Mouse (Mus musculus) heart, adult 9 months (tissue): Measurements from ENCODE around the gene Igfn1.
A peak's percentile ranks its signal among the peaks of the same experiment; 100 is the strongest.

Source experiments
- DNase-seq, 2 experiments: peaks; one replicate each; pipeline ENCODE4 v3.0.0; 2022; ENCODE audit warnings: low spot score in 2 of 2

Gene Igfn1

GRCm38 (mm10) chr1:136007211-136008158, 1.3 kb upstream of the Igfn1 start, which contains the start of gene Tmem9:
Gene Tmem9 (plus strand): TSS chr1:136008150.
- DNase-seq: peak; percentile 78 to 79

- no peak for DNase-seq
These were observed 4.7 kb downstream of the Igfn1 start for GRCm38 (mm10) chr1:136001438-136001837.

GRCm38 (mm10) chr1:135999720-136000287, 6.3 kb downstream of the Igfn1 start:
- DNase-seq: no peak

GRCm38 (mm10) chr1:135997537-135997936, 8.6 kb downstream of the Igfn1 start:
- no peak for DNase-seq

GRCm38 (mm10) chr1:135993470-135993869, 12.7 kb downstream of the Igfn1 start:
- DNase-seq: no peak

DNA sequence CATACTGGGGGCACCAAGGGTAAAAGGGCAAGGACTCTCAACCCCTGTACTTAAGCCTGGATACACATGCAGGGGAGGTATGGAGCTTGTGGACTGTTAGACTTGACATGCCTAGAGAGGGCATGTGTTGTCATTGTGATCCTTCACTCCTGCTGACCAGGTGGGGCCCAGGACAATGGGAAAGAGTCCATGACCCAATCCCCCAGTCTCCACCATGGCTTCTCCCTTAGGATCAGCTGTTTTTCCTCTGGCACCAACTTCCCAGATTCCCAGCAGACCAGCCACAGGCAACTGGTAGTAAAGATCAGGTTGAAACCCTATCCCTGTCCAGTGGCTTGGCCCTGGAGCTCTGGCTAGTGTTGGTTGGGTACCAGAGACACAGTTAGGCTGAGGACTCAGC, 16.3 kb downstream of the Igfn1 start:
- DNase-seq: no peak

GRCm38 (mm10) chr1:135984105-135984504, 22.0 kb downstream of the Igfn1 start:
- no peak for DNase-seq

- DNase-seq: no peak
These were observed 33.6 kb downstream of the Igfn1 start for GRCm38 (mm10) chr1:135972576-135972975.

DNA sequence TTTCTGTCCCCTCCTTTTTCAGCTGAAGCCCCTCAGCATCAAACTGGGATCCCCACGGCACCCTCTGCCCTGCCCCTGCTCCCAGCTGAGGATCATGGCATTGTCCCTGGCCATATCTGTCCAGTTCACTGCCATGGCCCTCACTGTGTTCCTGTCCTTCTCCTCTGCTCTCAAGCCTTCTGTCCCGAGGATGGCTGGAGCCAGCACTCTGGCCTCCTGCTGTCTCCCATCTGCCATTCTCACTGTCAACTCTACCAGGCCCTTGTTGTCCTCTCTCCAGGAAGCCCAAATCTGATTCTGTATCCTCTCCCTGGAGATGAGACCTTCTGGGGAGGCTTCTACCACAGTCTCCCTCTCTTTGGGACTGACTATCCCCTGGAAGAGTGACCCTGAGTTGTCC, 35.7 kb downstream of the Igfn1 start:
- DNase-seq: no peak

DNA sequence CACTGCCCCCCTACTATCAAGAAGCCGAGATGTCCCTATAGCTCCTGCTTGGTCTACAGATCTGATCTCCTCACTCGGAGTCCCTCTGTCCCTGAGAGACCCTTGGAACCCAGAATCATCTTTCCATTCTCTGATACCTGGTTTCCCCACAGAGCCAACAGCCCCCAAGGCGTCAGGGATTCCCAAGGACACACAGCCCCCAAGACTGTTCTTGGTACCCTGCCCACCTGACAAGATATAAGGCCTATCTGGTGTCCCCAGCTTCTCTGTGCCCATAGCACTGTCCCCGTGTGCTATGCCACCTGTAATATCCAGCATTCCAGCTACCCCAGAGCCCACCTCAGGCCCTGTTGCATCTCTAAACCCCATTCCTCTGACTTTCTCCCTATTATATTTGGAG, 38.4 kb downstream of the Igfn1 start:
- DNase-seq: no peak

DNA sequence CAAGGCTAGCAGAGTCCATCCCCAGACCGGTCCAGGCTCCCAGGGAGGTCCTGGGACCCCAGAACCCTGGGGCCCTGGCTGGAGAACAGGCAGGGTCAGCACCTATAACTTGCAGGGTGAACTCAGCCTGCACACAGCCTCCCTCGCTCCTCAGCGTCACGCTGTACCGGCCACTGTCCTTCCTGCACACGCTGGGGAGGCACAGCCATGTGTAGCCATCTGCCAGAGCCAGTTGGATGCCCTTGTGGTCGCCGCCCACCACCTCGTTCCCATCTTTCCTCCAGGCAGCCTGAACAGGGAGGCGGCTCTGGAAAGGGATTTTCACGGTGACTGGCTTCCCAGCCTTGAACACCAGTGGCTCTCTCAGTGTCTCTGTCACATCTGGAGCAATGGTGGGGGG, 41.6 kb downstream of the Igfn1 start:
- DNase-seq: no peak

- DNase-seq: no peak
These were observed 43.0 kb downstream of the Igfn1 start for GRCm38 (mm10) chr1:135963177-135963576.

DNA sequence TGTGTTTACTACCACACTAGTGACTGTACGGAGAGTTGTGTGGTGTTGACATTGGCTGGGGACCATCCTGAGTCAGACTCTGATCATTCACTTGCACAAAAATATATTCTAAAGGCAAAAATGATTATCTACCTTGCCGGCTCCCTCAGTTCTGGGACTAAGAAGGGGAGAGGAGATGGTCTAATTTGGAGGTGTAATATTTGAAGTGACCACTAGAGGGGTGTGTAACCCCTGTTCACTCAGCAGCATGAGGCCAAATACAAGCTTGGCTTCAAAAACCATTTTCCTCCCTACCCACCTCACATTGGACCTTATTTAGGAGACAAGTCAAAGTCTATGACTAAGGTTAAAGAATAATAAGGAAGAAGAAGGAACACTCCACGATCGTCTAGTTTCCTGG, 47.7 kb downstream of the Igfn1 start:
- DNase-seq: peak; percentile 10 to 16

GRCm38 (mm10) chr1:135948871-135949270, 57.3 kb downstream of the Igfn1 start:
- DNase-seq: no peak

DNA sequence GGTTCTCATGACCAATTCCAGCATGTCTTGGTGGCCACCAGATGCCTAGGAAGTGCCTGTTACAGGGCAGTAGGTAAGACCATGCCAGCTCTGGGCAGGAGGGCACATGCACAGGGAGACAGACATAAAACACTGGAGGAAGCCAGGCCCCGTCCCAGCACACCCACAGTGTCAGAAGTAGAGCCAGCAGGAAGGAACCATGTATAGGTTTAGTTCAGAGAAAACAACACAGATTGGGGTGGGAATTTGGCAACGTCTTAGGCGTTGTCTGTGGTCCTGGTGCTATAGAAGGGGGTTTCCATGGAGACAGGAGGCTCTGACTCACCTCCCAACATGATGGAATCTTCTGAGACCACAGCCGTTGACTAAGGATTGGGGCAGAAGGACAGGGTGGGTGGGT, 59.9 kb downstream of the Igfn1 start:
- no peak for DNase-seq

DNA sequence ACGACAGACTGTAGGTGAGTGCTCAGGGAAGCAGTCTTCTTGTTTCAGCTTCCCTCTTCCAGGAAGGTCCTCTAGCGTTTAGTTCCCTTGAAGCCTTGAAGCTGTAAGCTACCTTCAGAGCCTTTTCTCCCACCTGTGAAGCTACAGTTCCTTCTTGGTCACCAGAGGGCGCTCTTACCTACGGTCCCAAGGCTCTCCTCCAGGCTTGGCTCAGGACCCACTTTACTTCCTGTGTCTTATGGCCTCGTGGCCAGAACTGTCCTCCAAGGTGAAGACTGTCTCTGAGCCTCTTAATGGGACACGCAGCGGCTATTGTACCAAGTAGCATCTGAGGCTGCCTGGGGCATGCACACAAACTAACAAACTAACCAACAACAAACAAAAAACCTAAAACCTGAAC, 60.4 kb downstream of the Igfn1 start:
- DNase-seq: peak; percentile 28 to 36

DNA sequence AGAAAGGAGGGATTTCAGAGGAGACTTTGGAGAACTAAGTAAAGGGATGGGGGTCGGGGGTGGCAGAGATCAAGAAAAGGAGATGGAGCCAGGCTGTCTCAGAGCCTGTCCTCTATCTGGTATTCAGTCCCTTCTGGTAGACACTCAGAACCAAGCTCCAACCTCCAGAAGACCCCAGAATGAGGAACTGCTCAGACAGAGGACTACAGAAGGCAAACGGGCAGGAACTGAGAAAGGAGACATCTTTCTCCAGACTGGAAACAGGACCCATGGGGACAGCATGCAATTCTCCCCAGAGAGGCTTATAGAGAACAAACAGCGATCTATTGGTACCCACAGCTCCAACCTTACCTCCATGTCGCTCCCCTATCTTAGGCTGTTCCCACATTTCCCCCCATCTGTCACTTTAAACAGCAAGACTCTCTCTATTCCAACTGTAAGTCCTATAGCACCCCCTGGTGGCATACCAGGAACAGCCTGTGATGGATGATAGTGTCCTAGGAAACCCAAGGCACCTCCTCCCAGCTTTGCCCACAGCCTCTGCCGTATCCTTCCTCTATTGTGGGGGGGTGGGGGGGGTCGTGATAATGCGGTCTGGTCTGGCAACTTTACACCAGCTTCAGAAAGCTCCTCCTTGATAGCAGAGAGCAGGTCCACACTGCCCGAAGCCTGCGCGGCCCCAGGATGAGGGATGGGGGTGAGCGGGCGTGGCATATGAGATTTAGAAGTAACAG, 61.4 kb downstream of the Igfn1 start:
- DNase-seq: peak; percentile 23 to 65

GRCm38 (mm10) chr1:135943713-135944112, 62.4 kb downstream of the Igfn1 start:
- DNase-seq: no peak

DNA sequence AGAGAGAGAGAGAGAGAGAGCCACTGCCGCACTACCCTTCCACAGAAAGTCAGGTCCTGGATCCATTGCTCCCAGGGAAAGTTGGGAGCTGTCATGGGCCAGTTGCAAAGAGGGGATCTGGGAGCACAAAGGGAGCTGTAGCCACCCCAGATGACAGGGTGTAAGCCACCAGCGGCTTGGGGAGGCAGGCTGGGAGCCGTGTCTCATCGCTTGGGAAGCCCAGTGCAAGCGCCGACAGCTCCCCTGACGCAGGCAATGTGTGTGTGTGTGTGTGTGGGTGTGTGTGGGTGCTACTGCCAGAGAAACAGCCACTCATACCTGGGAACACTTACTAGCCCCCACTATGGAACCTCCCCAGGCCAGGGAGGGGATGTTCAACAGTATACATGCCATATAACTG, 64.0 kb downstream of the Igfn1 start:
- no peak for DNase-seq

DNA sequence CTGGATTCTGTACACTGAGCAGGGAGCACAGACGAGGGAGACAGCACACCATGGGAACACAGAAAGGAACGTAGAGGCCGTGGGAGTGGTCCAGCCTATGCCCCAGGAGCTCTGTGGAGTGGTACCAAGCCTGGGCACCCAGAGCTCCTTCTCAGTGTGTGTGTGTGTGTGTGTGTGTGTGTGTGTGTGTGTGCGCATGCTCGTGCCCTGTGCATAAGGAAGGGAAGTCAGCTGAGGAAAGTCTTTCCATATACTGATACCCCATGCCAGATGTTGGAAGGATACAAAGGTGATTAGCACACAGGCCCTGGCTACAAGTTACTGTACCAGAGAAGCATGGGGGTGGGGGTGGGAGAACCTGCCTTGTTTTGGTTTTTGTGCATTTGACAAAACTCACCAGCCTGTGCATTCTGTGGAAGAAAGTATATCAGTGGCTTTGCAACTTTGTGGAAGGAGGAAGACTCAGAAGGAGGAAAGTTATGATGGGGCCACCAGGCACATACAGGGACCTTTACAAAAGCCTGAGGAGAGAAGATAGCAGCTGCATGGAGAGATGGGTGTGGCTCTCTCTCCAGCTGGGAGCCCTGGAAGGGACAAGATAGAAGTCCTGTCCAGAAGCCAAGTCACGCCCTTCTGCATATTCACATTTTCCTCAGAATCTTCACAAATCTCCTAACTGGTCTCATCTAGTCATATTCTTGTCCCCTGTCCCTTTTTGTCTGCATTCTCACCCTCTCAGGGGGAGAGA, 64.7 kb downstream of the Igfn1 start:
- no peak for DNase-seq

DNA sequence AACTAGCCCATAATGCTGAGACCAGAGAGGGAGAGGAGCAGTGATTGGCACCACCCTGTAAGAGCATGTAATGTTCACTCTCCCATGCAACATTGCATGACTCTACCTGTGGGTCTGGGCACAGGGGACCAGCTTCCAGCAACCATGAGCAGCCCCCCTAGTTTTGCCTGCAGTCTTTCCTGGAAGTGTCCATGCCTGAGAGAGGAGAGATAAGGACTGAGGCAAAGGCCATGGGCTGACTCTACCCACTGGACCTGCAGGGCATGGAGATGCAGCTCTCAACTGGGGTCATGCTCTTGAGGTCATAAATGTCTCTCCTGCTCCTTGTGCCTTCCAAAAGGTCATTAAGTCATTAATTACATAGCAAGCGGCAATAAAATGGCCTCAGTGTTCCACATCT, 70.1 kb downstream of the Igfn1 start:
- no peak for DNase-seq
